Mouse (Mus musculus): ENCODE data around the gene Rsph9. TPM values are rescaled to one million over a fixed set of nuclear protein-coding genes. Genes with fewer than 3 reads are reported as not detected.
A peak's percentile ranks its signal among the peaks of the same experiment; 100 is the strongest.

The Rsph9 gene
- polyA plus RNA-seq, 1 experiment from 2014 or later, result 14.9 TPM

DNA sequence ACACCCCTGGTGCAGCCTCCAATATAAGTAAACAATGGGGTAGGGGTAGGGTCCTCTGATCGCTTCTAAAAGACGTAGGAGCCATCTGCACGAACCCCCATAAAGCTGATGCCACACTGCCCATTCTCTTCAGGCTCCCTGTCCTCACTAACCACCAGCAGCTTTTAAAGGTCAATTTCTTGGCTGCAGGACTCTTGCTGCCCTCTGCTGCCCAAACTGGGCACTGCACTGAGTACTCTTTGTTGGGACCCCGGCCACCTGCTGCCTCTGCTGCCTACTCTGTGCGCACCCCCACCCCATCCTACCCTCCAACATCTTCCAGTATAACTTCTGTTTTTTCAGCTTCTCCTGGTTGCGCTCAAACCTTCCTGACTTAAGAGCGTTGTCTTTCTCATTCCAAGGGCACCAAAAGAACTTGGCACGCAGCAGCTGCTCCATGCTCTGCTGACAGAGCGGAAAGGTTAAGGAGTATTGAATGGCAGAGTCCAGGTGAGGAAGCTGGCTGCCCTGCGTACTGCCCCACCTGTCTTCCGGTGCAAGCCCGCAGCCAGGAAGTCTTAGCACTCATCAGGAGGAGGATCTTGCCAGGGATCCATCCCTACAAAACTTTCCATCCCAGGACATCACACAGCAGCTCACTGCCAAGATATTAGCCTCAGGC lies 11.8 kb downstream of the Rsph9 start:
- Histone ChIP-seq H3K9me3 (no peaks in the 10 kb centered on the region), H3K27me3 (no peaks in the 10 kb centered on the region; the same call in 1 of the 2 replicates), H3K9ac (0 out of 2 replicates have a peak overlapping the region, but pooled peaks have one; percentile 5), H3K4me3 (replicated peaks) (no peak overlapping the region), H3K4me1 (peaks cover 4% of the 10 kb centered on the region; the same call in 1 of the 2 replicates), H3K36me3 (replicated peaks) (peaks cover 30% of the 10 kb centered on the region), H3K27ac (no peak overlapping the region), H3K4me2 (no peak overlapping the region)
- peak; percentile 74 for ATAC-seq (ENCODE audit: low FRiP score)
- WGBS, result 15% methylated on average over 12 of the region's 12 CpGs

DNA sequence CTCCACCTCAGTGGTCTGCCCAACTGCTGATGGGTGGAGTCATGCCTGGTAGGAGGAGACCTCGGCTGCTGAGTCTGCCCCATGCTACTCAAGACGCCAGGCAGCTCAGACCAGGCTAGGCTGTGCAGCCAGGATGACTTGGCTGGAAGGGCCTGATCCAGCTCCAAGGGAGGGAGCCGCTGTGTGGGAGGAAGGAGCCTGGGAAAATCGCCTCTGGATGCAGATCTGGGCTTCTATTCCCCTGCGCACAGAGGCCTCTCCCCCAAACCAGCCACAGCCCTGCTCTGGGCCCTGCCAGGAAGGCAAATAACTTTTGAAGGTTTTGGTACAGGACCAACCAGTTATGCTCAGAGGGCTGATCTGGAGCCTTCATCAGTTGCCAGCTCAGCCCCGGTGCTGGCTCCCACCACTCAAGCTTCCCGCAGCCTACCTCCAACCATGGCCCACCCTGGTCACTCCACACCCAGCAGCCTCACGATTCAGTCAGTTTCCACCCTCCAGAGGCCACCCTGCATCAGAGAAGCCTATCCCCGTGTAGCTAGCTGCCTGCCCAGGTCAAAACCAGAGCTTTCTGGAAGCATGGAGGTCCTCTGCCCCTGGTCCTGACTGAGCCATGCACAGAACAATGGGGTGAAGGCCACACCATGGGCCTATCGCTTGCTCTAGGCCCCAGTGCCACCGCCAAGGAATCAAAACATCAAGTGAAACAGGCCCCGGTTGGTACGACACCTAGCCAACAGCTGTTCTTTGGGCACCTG lies 14.1 kb downstream of the Rsph9 start:
- Histone ChIP-seq H3K9me3 (no peaks in the 10 kb centered on the region), H3K36me3 (replicated peaks) (peaks cover 53% of the 10 kb centered on the region), H3K27me3 (no peaks in the 10 kb centered on the region; the same call in 1 of the 2 replicates), H3K4me2 (no peak overlapping the region), H3K4me3 (replicated peaks) (no peak overlapping the region), H3K9ac (no peak overlapping the region), H3K4me1 (peaks cover 4% of the 10 kb centered on the region; the same call in 1 of the 2 replicates), H3K27ac (0 out of 2 replicates have a peak overlapping the region, but pooled peaks have one; percentile 5)
- no peak for ATAC-seq (ENCODE audit: low FRiP score)
- WGBS, result 84% methylated on average over 13 of the region's 13 CpGs

DNA sequence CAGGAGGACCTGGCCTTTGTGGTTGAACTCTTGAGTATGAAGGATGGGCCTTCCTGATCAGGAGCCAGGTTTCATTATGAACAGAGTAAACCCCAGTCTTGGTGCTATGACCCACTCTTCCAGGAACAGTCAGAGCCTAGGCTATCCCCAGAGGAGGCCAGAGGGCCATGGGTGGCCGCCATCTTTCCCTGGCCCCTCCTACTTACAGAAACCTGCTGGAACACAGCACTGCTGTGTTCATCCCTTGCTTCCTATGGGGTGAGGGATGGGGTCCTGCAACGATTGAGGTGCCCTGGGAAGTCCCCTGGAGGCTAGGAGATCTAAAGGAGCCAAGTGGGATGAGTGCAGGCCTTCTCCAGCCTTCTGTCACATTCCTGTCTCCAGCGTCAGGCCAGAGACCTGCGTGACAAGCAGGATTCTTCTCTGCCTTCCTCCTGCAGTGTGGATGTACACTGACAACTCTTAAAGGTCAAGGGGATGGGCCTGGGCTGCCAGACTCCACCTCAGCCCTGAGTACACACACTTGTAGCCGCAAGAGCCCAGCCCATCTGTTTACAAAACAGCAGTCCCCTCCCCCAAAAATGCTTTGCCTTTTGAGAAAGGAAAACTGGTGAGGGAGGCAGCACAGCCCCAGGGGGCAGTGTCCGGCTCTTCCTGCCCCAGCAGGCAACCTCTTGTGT lies 16.1 kb downstream of the Rsph9 start:
- Histone ChIP-seq H3K27me3 (no peaks in the 10 kb centered on the region; the same call in 1 of the 2 replicates), H3K27ac (no peak overlapping the region), H3K4me2 (no peak overlapping the region), H3K4me3 (replicated peaks) (no peak overlapping the region), H3K36me3 (replicated peaks) (peaks cover 72% of the 10 kb centered on the region), H3K4me1 (peaks cover 4% of the 10 kb centered on the region; the same call in 1 of the 2 replicates), H3K9ac (no peak overlapping the region), H3K9me3 (no peaks in the 10 kb centered on the region)
- WGBS, result 86% methylated on average over 6 of the region's 6 CpGs
- no peak for ATAC-seq (ENCODE audit: low FRiP score)

DNA sequence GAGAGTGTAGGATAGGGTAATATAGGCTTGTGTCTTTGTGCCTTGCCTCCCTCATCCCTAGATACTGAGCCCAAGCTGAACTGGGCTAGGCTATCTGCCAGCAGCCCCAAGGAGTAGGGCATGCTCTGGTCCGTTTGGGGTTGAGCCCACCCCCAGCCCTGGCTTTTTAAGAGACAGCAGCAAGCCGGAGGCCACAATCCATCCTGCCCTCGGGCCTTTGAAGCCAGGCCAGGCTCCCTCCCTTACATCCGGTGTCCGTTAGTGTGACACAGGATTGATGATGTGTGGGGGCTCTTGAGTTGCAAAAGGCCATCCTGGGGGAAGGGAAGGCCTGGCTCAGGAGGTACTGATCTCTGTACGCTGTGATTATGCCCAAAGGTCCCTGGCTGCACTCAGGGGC lies 17.4 kb downstream of the Rsph9 start:
- no peaks in the 10 kb centered on the region for H3K4me1 ChIP-seq
- ATAC-seq (ENCODE audit: low FRiP score), result no peak
- no peak overlapping the region for H3K4me3 ChIP-seq (replicated peaks)
- H3K36me3 ChIP-seq (replicated peaks), result peaks cover 85% of the 10 kb centered on the region
- 89% methylated on average over 4 of the region's 6 CpGs for WGBS
- no peaks in the 10 kb centered on the region for H3K27me3 ChIP-seq
- H3K9ac ChIP-seq, result no peak overlapping the region
- H3K27ac ChIP-seq, result no peak overlapping the region
- no peaks in the 10 kb centered on the region for H3K9me3 ChIP-seq
- no peak overlapping the region for H3K4me2 ChIP-seq

DNA sequence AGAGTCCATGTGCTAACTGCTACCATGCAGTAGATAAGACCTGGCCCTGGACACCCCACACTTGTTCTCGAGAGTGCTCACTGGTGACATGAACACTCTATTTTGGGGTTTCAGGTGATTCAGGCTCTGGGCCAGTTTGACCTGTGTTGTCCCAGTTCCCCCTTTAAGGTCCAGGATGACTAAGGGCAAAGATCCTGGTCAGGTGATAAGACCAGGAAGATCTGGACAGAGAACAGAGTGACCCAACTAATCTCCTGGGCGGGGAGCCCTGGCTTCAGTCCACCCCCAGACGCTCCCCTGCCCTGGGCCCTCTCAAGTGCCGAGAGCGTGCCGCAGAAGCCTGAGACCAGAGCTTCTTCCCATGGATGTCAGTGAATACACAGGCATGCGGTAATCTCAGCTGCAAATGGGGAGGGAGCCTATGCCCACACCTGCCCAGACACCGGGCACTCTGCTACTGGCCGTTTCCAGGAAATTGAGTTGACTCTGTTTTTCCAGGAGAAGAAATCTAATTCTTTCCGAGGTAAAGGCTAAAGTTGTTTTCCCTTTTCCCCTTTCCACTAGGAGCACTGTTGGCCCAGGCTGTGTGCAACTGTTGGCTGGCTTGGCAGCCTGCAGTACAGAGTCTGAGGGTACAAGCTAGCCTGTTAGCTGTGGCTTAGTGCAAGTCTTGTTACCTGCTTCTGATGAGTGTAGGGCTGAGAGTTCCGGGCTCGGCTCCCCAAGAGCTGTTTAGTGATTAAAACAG lies 19.9 kb downstream of the Rsph9 start:
- no peaks in the 10 kb centered on the region for H3K27me3 ChIP-seq
- ATAC-seq (ENCODE audit: low FRiP score), result no peak
- WGBS, result 95% methylated on average over 12 of the region's 12 CpGs
- H3K36me3 ChIP-seq (replicated peaks), result peaks cover 89% of the 10 kb centered on the region
- H3K4me1 ChIP-seq, result no peaks in the 10 kb centered on the region
- no peak overlapping the region for H3K4me2 ChIP-seq
- no peaks in the 10 kb centered on the region for H3K9me3 ChIP-seq
- no peak overlapping the region for H3K27ac ChIP-seq
- H3K4me3 ChIP-seq (replicated peaks), result no peak overlapping the region
- no peak overlapping the region for H3K9ac ChIP-seq

DNA sequence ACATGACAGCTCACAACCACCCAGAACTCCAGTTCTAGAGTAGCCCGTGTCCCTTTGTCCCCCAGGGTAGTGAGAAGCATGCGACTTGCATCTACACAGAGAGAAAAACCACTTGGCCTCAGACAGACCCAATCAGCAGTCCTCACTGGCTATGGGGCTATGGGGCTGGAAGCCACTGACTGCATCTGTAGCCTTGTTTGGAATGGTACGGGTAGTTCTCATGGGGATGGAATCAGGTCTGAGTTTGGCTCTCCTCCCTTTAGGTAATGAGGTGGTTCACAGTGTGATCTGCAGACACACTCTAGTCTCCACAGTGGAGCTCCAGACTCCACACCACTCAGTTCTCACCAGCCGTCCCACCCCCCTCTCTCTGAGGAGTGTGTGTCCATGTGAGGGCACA lies 20.7 kb downstream of the Rsph9 start:
- Histone ChIP-seq H3K27me3 (no peaks in the 10 kb centered on the region), H3K4me3 (replicated peaks) (no peak overlapping the region), H3K36me3 (replicated peaks) (peaks cover 88% of the 10 kb centered on the region), H3K9ac (no peak overlapping the region), H3K27ac (no peak overlapping the region), H3K4me1 (no peaks in the 10 kb centered on the region), H3K9me3 (no peaks in the 10 kb centered on the region), H3K4me2 (no peak overlapping the region)
- no peak for ATAC-seq (ENCODE audit: low FRiP score)
- WGBS, result 93% methylated on average over 4 of the region's 4 CpGs

DNA sequence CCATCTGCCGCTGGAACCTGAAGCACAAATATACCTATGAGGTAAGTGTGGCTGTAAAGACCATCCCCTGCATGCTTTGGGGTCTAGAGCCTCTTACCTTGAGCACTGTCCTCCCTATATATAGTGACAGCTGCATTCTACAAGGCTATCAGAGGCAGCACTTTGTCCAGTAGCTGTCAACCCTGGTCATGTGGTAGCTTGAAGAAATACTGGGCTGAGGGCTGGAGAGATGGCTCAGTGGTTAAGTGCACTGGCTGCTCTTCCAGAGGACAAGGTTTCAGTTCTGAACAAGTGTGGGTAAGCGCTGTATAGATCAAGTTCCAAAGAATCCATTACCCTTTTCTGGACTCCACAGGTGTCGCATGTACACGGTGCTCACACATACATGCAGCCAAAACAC lies 21.2 kb downstream of the Rsph9 start:
- Histone ChIP-seq H3K4me1 (no peaks in the 10 kb centered on the region), H3K27me3 (no peaks in the 10 kb centered on the region), H3K4me3 (replicated peaks) (no peak overlapping the region), H3K27ac (no peak overlapping the region), H3K4me2 (no peak overlapping the region), H3K9me3 (no peaks in the 10 kb centered on the region), H3K36me3 (replicated peaks) (peaks cover 88% of the 10 kb centered on the region), H3K9ac (no peak overlapping the region)
- ATAC-seq (ENCODE audit: low FRiP score), result no peak
- 94% methylated on average over 4 of the region's 4 CpGs for WGBS

DNA sequence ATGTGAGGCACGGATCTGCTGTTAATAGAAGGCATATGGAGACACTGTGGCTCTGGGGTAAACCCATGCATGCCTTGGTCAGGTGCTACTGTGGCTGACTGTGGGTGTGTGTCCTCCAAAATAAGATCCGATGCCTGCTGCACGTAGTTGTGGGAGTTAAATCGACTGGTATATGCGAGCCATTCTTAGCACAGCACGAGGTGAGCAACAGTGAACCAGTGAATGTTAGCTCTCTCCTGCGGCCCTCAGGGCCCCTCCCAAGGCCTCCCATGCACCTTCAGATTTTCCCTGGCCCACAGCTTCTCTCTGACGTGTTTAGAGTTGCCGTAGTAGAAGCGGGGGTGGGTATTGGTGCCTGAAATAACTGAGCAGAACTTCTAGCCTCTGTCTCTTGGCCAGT lies 24.4 kb downstream of the Rsph9 start:
- Histone ChIP-seq H3K4me2 (no peak overlapping the region), H3K4me3 (replicated peaks) (no peak overlapping the region), H3K4me1 (no peaks in the 10 kb centered on the region), H3K9me3 (no peaks in the 10 kb centered on the region), H3K36me3 (replicated peaks) (peaks cover 65% of the 10 kb centered on the region), H3K27me3 (no peaks in the 10 kb centered on the region), H3K27ac (no peak overlapping the region), H3K9ac (no peak overlapping the region)
- 92% methylated on average over 10 of the region's 10 CpGs for WGBS
- no peak for ATAC-seq (ENCODE audit: low FRiP score)

DNA sequence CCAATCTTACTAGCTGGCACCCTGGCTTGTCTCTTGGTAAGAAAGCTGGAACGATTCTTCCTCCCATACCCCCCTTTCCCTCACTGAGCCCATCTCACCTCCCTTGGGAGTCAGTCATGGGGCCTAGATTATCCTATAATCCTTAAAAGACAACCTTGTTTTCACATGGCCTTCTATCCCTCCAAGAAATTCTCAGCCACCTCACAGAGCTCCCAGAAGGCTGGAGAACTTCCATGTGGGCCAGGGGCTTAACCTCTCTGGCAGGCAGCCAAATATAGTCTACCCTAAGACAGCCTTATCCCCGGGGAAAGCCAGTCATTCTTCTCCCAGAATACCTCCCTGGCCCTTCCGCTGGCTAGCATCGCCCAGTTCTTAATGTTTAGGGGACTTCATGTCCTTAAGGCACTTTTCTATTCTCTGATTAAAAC lies 25.6 kb downstream of the Rsph9 start:
- Histone ChIP-seq H3K27me3 (no peaks in the 10 kb centered on the region), H3K36me3 (replicated peaks) (peaks cover 55% of the 10 kb centered on the region), H3K27ac (no peak overlapping the region), H3K4me3 (replicated peaks) (no peak overlapping the region), H3K9me3 (no peaks in the 10 kb centered on the region), H3K4me2 (no peak overlapping the region), H3K4me1 (no peaks in the 10 kb centered on the region), H3K9ac (no peak overlapping the region)
- 88% methylated on average over 4 of the region's 4 CpGs for WGBS
- no peak for ATAC-seq (ENCODE audit: low FRiP score)

DNA sequence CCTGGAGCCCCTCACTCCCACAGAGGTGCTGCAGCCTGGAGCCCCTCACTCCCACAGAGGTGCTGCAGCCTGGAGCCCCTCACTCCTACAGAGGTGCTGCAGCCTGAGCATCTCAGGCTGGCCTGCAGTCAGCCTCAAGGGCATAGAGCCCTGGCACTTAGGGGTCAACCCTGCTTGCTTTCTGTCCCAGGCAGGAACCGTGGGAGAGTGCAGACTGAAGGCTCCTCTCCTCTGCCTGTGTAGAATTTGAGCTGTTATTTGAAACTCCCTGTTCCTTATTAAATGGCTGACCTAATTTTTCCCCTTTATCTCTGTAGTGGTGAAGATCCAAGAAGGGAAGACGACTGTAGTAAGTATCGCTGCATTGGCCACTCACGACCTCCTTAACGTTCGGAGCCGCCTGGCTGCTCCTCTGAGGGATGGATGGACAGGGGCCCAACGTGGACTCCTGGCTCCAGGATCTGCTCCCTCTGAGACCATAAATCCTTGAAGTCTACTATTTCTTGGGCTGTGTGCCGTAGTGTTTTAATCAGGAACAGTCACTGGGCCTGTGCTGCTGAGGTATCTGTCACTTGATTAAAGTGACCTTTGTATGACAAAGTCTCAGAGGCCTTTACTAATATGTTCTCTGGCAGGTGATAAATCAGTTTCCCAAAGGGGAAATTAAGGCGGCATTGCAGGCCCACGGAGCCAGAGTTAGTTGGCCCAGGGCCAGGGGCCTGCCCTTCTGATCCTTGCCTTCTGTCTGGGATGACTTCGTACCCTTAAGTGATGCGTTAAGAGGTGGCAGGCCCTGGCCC lies 26.2 kb downstream of the Rsph9 start:
- ATAC-seq (ENCODE audit: low FRiP score), result no peak
- Histone ChIP-seq H3K36me3 (replicated peaks) (peaks cover 49% of the 10 kb centered on the region), H3K9ac (no peak overlapping the region), H3K4me3 (replicated peaks) (no peak overlapping the region), H3K27me3 (no peaks in the 10 kb centered on the region), H3K9me3 (no peaks in the 10 kb centered on the region), H3K4me1 (no peaks in the 10 kb centered on the region), H3K27ac (no peak overlapping the region), H3K4me2 (no peak overlapping the region)
- 88% methylated on average over 13 of the region's 13 CpGs for WGBS

DNA sequence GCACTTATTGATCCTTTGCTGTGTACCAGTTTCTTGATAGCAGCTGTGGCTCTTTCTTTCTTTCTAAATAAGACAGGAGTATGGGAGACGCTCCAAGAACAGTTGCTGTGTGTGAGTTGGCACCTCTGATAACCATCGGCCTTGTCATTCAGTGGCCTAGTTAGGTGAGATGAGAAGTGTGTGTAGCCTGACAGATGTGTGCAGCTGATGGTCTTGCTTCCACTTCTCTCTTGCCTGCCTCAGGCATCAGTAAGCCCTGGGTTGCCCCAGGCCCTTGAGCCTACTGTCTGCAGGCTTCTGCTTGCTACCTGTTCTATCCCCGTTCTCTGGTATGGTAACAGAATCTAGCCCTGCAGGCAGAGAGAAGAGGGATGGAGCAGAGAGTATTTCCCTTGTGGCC lies 27.1 kb downstream of the Rsph9 start:
- Histone ChIP-seq H3K9me3 (no peaks in the 10 kb centered on the region), H3K4me1 (peaks cover 5% of the 10 kb centered on the region), H3K27ac (no peak overlapping the region), H3K9ac (no peak overlapping the region), H3K4me3 (replicated peaks) (no peak overlapping the region), H3K4me2 (no peak overlapping the region), H3K27me3 (no peaks in the 10 kb centered on the region), H3K36me3 (replicated peaks) (peaks cover 40% of the 10 kb centered on the region)
- ATAC-seq (ENCODE audit: low FRiP score), result no peak
- WGBS, result 90% methylated on average over 3 of the region's 3 CpGs

Measured in forebrain, embryonic 12.5 days (tissue).